Mouse (Mus musculus): ENCODE data around the gene Myof. TPM values are rescaled to one million over a fixed set of nuclear protein-coding genes. Genes with fewer than 3 reads are reported as not detected.

The Myof gene
- total RNA-seq, 1 experiment = 44.3 TPM

- H3K4me3 ChIP-seq (ENCODE audit: insufficient read depth in 1 of 2, low read depth in 1 of 2, low read length in 2 of 2, poor library complexity in 1 of 2, severe bottlenecking in 1 of 2) = no peak overlapping the region
- TF ChIP-seq MAFK (IDR thresholded peaks at IDR 0.05; ENCODE audit: insufficient read depth, low read depth, low read length) = no peak
- TF ChIP-seq HCFC1 (IDR thresholded peaks at IDR 0.05; ENCODE audit: borderline replicate concordance, insufficient read depth, low read length) = no peak
- no peak for TF ChIP-seq ZC3H11A (IDR thresholded peaks at IDR 0.05; ENCODE audit: borderline replicate concordance, low read depth, low read length)
- no peak for TF ChIP-seq CHD2 (IDR thresholded peaks at IDR 0.05; ENCODE audit: low read depth, low read length)
- no peak for TF ChIP-seq ZNF384 (IDR thresholded peaks at IDR 0.05; ENCODE audit: low read depth, low read length)
- DNase-seq (ENCODE audit: low read depth, low spot score) = no peak
- no peak overlapping the region for H3K27ac ChIP-seq (ENCODE audit: insufficient read depth, low read depth, low read length, poor library complexity, severe bottlenecking)
- in situ Hi-C loops (cut with MboI; ENCODE audit: low sequenced_read_pairs in 2 of 2, unreplicated experiment in 2 of 2) = loop anchor here in 1 of 2 experiments (25.0 kb wide), 1 partner anchor 224 kb away; no protein-coding TSS in a partner anchor
- no peaks in the 10 kb centered on the region for H3K36me3 ChIP-seq (ENCODE audit: control insufficient read depth, insufficient read depth, low read length, poor library complexity, severe bottlenecking)
- H3K9ac ChIP-seq (ENCODE audit: insufficient read depth, low read depth, low read length, poor library complexity, severe bottlenecking) = no peak overlapping the region
- peaks cover 0 to 6% of the 10 kb centered on the region in 2 experiments; a peak in 1 of 4 replicates for H3K4me1 ChIP-seq (ENCODE audit: control insufficient read depth in 2 of 2, insufficient read depth in 2 of 2, low read length in 2 of 2, poor library complexity in 1 of 2)
- H3K9me3 ChIP-seq (ENCODE audit: control insufficient read depth, insufficient read depth, low read depth, low read length) = no peaks in the 10 kb centered on the region
Observed at GRCm38 (mm10) chr19:37963421-37963820, 80.0 kb downstream of the Myof start.

DNA sequence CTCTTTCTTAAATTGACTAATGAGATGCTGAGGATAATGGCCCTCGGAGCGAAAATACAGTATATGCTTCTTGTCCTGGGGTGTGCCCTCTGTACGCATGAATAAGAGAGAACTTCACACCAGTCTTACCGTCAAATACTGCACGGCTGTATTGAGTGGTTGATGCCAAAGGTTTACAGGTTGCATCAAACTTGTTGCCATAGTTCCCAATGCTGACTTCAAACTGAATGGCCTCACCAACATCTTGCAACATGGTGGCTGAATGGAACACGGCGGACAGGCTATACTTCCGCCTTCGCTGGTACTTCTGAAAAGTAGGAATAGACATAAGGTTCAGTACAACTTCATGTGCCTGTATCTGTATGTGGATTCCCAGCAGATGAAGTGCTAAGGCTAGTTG lies 82.6 kb downstream of the Myof start:
- Histone ChIP-seq H3K27ac (ENCODE audit: insufficient read depth, low read depth, low read length, poor library complexity, severe bottlenecking) (no peak overlapping the region), H3K36me3 (ENCODE audit: control insufficient read depth, insufficient read depth, low read length, poor library complexity, severe bottlenecking) (no peaks in the 10 kb centered on the region), H3K4me3 (ENCODE audit: insufficient read depth in 1 of 2, low read depth in 1 of 2, low read length in 2 of 2, poor library complexity in 1 of 2, severe bottlenecking in 1 of 2) (no peak overlapping the region), H3K4me1 (ENCODE audit: control insufficient read depth in 2 of 2, insufficient read depth in 2 of 2, low read length in 2 of 2, poor library complexity in 1 of 2) (peaks cover 0 to 6% of the 10 kb centered on the region in 2 experiments; a peak in 1 of 4 replicates), H3K9ac (ENCODE audit: insufficient read depth, low read depth, low read length, poor library complexity, severe bottlenecking) (no peak overlapping the region), H3K9me3 (ENCODE audit: control insufficient read depth, insufficient read depth, low read depth, low read length) (no peaks in the 10 kb centered on the region)
- in situ Hi-C loops (cut with MboI; ENCODE audit: low sequenced_read_pairs in 2 of 2, unreplicated experiment in 2 of 2) = loop anchor here in 1 of 2 experiments (25.0 kb wide), 1 partner anchor 227 kb away; no protein-coding TSS in a partner anchor
- TF ChIP-seq CHD2 (IDR thresholded peaks at IDR 0.05; ENCODE audit: low read depth, low read length) (no peak), MAFK (IDR thresholded peaks at IDR 0.05; ENCODE audit: insufficient read depth, low read depth, low read length) (no peak), ZC3H11A (IDR thresholded peaks at IDR 0.05; ENCODE audit: borderline replicate concordance, low read depth, low read length) (no peak), HCFC1 (IDR thresholded peaks at IDR 0.05; ENCODE audit: borderline replicate concordance, insufficient read depth, low read length) (no peak)
- DNase-seq (ENCODE audit: low read depth, low spot score) = no peak

- Histone ChIP-seq H3K4me3 (ENCODE audit: insufficient read depth in 1 of 2, low read depth in 1 of 2, low read length in 2 of 2, poor library complexity in 1 of 2, severe bottlenecking in 1 of 2) (no peak overlapping the region), H3K9ac (ENCODE audit: insufficient read depth, low read depth, low read length, poor library complexity, severe bottlenecking) (no peak overlapping the region), H3K27ac (ENCODE audit: insufficient read depth, low read depth, low read length, poor library complexity, severe bottlenecking) (no peak overlapping the region), H3K36me3 (ENCODE audit: control insufficient read depth, insufficient read depth, low read length, poor library complexity, severe bottlenecking) (no peaks in the 10 kb centered on the region), H3K9me3 (ENCODE audit: control insufficient read depth, insufficient read depth, low read depth, low read length) (no peaks in the 10 kb centered on the region), H3K4me1 (ENCODE audit: control insufficient read depth in 2 of 2, insufficient read depth in 2 of 2, low read length in 2 of 2, poor library complexity in 1 of 2) (peaks cover 0 to 6% of the 10 kb centered on the region in 2 experiments; a peak in 1 of 4 replicates)
- no peak for DNase-seq (ENCODE audit: low read depth, low spot score)
- TF ChIP-seq HCFC1 (IDR thresholded peaks at IDR 0.05; ENCODE audit: borderline replicate concordance, insufficient read depth, low read length) (no peak), ZNF384 (IDR thresholded peaks at IDR 0.05; ENCODE audit: low read depth, low read length) (no peak), ZC3H11A (IDR thresholded peaks at IDR 0.05; ENCODE audit: borderline replicate concordance, low read depth, low read length) (no peak), CHD2 (IDR thresholded peaks at IDR 0.05; ENCODE audit: low read depth, low read length) (no peak), MAFK (IDR thresholded peaks at IDR 0.05; ENCODE audit: insufficient read depth, low read depth, low read length) (0 out of 2 replicates have a peak, but pooled peaks have one; percentile 14)
- in situ Hi-C loops (cut with MboI; ENCODE audit: low sequenced_read_pairs in 2 of 2, unreplicated experiment in 2 of 2) = loop anchor here in 1 of 2 experiments (25.0 kb wide), 1 partner anchor 228 kb away; no protein-coding TSS in a partner anchor
Observed at GRCm38 (mm10) chr19:37959543-37960215, 83.7 kb downstream of the Myof start.

DNA sequence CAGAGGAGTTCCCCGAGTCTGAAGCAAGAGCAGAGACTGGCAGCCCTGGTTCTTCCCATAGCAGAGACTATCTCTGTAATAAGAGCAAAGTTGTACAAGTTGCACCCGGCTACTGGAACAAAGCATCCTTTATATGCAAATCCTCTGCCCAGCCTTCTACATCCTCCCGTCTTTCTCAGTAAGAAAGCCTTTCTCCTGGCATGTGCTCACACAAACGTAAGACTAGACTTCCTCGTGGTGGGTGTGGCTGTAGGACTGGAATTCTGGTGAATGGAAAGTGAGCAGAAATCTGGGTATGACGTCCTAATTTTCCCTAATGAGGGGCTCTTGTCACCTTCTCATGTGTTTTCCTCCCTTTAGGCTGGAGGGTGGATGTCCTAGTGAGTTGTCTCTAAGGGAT lies 84.3 kb downstream of the Myof start:
- Histone ChIP-seq H3K36me3 (ENCODE audit: control insufficient read depth, insufficient read depth, low read length, poor library complexity, severe bottlenecking) (no peaks in the 10 kb centered on the region), H3K9me3 (ENCODE audit: control insufficient read depth, insufficient read depth, low read depth, low read length) (no peaks in the 10 kb centered on the region), H3K4me1 (ENCODE audit: control insufficient read depth in 2 of 2, insufficient read depth in 2 of 2, low read length in 2 of 2, poor library complexity in 1 of 2) (peaks cover 0 to 6% of the 10 kb centered on the region in 2 experiments; a peak in 1 of 4 replicates), H3K27ac (ENCODE audit: insufficient read depth, low read depth, low read length, poor library complexity, severe bottlenecking) (no peak overlapping the region), H3K9ac (ENCODE audit: insufficient read depth, low read depth, low read length, poor library complexity, severe bottlenecking) (no peak overlapping the region), H3K4me3 (ENCODE audit: insufficient read depth in 1 of 2, low read depth in 1 of 2, low read length in 2 of 2, poor library complexity in 1 of 2, severe bottlenecking in 1 of 2) (no peak overlapping the region)
- TF ChIP-seq MAFK (IDR thresholded peaks at IDR 0.05; ENCODE audit: insufficient read depth, low read depth, low read length) = no peak
- TF ChIP-seq ZNF384 (IDR thresholded peaks at IDR 0.05; ENCODE audit: low read depth, low read length) = no peak
- TF ChIP-seq CHD2 (IDR thresholded peaks at IDR 0.05; ENCODE audit: low read depth, low read length) = no peak
- no peak for TF ChIP-seq ZC3H11A (IDR thresholded peaks at IDR 0.05; ENCODE audit: borderline replicate concordance, low read depth, low read length)
- TF ChIP-seq HCFC1 (IDR thresholded peaks at IDR 0.05; ENCODE audit: borderline replicate concordance, insufficient read depth, low read length) = no peak
- DNase-seq (ENCODE audit: low read depth, low spot score) = peak; percentile 12
- in situ Hi-C loops (cut with MboI; ENCODE audit: low sequenced_read_pairs in 2 of 2, unreplicated experiment in 2 of 2) = loop anchor here in 1 of 2 experiments (25.0 kb wide), 1 partner anchor 228 kb away; no protein-coding TSS in a partner anchor
